Mouse (Mus musculus): ENCODE data around the gene Mmp17.

- TF ChIP-seq CTCF (IDR thresholded peaks at IDR 0.05; ENCODE audit: insufficient read depth, low read depth, low read length) = no peak
- TF ChIP-seq POLR2A (IDR thresholded peaks at IDR 0.05; ENCODE audit: insufficient read depth, low read depth, low read length) = no peak
These were observed 30.3 kb upstream of the Mmp17 start for GRCm38 (mm10) chr5:129553642-129554041.
